Mouse (Mus musculus): ENCODE data around the gene Mospd1. TPM values are rescaled to one million over a fixed set of nuclear protein-coding genes. Genes with fewer than 3 reads are reported as not detected.

The Mospd1 gene
- 10 to 100 TPM; 13.2 to 14.5 TPM for total RNA-seq (2021)

DNA sequence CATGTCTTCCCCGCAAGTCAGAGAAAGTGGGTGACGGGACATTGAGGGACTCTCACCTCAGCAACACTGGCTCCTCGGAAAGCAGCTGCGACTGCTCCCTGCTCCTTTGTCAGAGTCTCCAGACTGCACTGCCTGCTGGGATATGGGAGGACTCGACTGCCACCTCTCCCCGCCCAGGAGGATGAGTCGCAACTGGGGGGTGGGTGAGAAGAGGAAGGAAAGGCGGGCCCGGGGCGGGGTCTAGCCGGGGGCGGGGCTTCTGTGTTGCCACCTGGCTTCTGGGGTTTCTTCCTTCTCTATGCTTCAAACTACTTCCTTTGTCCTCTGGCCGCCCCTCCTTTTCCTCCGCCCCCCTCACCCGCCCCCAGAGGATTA lies at the start of gene Mospd1:
TSS of gene Mospd1 (minus strand) at position 137 of the 375 bp plus-strand sequence.
- DNase-seq (ENCODE audit: extremely low spot score in 1 of 2, low spot score in 1 of 2): peak; percentile 58 to 64

DNA sequence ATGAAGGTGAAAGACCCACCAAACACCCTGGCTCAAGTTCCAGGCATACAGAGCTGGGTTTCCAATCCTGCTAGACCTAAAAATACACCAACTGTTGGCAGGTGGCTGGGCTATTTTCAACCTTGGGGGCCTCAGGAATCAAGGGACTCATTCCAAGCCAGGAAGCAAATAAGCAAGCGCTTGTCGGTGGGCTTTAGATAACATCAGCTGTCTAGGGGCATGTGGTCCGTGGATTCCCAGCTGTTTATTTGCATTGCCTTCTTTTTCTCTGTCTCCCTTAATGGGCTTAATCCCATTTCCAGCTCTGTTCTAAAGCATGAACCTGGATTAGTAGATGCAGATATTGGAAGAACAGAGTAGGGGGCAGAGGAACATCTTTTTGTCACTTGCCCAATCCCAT lies 16.1 kb upstream of the Mospd1 start:
- no peak for DNase-seq (ENCODE audit: extremely low spot score in 1 of 2, low spot score in 1 of 2)

DNA sequence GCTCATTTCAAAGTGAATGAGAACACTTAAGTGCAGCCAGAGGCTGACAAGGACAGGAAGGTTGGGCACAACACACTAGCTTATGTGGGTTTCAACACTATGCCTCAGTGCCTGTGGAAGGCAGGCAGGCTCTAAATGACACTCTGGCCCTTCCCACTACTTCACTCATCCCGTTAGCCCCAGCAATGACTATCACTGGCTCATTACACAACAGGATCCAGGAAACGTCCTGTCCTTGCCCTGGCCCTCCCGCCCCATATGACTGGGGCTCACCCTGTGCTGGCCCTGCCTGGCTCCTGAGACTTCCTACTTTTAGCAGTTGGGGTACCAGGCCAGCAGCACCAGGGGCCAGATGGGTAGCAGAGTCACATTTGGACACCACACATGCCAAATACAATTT lies 12.8 kb upstream of the Mospd1 start:
- DNase-seq (ENCODE audit: extremely low spot score in 1 of 2, low spot score in 1 of 2): no peak

DNA sequence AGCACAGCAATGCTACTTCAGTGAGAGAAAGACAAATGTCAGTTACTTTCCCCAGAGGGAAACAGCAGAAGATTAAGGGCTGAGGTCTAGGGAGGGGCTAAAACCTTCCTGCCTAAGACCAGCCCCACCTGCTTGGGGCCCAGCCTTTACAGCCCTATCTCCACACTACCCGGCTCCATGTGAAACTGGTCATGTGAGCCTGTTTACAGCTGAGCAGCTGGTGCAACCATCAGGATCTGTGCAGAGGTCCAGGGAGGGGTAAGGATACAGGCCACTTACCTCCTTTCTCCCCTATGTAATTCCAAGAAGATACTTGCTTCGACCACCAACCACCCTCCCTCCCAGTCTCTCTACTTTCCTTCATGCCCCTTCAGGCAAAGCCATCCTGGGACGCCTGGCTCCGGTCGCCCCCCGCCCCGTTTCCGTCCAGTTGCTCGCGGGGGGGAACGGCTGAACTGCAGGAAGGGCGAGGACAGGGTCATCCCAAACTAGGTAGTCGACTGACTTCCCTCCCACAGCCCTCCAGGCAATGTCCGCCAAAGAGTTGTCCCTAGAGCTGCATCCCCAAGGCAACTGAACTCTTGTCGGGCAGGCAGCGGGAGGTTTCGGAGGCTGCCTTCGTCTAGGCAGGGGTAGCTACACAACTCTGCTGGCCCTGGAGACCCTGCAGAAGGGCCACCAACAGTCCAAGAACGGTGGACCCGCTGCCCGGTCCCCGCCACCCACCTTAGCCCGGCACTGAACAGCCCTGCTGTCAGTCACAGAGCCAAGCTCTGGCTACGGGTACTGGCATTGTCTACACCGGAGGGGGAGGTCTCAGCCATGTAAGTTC lies 552 bp downstream of the Mospd1 start:
- no peak for DNase-seq (ENCODE audit: extremely low spot score in 1 of 2, low spot score in 1 of 2)

DNA sequence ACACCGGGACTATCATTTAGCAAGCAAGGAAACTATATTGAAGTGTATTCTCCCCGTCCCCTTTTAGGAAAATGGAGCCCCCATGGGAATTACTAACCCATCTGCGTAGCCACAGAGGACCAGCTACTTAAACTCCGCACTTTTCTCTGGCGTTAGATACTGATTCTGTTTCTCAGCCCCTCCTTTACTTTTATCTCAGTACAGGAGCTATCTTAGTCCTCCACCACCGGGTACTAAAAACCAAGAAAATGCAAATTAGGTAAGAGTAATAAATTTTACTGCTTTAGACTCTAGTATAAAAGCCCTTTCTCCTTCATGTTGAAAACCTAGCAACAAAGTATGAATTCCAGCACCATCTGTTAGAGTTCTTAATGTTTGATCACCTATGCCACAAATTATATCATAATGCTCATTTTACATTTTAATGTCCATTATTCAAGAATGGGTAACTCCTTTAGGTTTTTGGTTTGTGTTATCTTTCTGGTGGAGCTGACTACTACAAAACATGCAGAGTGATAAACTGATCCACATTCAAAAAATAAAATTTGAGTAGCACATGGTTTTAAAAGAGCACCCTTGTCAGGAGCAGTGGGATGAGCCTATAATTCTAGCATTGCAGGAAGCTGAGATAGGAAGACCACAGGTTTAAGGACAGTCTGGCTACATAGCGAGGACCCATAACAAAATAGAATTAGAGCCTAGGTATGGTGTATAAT lies 5.5 kb downstream of the Mospd1 start:
- no peak for DNase-seq (ENCODE audit: extremely low spot score in 1 of 2, low spot score in 1 of 2)

DNA sequence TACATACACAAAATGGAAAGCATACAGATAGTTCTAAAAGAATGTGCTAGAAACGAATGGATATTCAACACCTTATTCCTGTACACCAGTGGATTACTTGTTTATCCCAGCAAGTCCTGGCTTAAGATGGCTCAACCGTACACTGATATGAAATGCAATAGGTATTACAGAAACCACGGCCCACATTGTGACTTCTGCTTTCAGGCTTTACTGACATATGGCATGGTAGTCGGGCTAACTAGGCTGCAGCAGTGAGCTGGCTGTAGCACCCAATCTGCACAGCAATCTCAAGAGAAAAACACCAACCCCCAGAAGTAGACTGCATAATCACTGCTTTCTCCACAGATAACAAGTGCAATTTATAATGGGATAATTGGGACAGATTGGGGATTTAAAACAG lies 21.9 kb downstream of the Mospd1 start:
- no peak for DNase-seq (ENCODE audit: extremely low spot score in 1 of 2, low spot score in 1 of 2)

DNA sequence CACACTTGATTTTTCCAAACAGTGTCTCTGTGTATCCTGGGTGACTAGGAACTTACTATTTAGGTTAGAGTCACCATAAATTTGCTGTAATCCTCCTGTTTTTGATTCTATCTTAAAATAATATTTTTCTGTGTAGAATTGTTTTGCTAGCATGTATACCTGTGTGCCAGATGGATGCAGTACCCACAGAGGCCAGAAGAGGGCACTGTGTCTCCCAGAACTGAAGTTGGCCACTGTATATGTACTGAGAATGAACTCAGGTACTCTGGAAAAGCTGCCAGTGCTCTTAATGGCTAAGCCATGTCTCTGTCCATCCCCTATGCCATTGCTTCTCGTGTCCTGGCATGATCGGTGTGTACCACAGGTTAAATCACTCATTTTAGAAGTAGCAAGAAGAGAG lies 28.8 kb downstream of the Mospd1 start:
- DNase-seq (ENCODE audit: extremely low spot score in 1 of 2, low spot score in 1 of 2): peak; percentile 13 to 47

DNA sequence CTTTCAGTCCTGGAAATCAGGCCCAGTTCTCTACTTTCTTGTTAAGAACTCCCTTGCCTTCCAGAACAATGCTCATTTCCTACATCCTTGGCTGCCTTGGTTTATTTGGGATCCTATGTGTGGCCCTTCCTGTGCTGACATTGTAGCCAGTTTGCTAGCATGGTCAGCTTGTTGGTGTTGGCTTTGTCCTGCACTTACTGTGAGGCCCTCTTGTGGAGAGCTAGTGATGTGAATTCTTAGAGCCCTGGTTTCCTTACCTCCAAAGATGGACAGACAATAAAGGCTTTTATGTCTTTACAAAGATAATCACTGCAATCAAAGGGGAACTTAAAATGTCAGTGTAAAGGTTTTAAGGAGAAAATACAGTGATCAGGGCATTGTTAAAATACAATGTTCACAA lies 32.9 kb downstream of the Mospd1 start:
- DNase-seq (ENCODE audit: extremely low spot score in 1 of 2, low spot score in 1 of 2): no peak

DNA sequence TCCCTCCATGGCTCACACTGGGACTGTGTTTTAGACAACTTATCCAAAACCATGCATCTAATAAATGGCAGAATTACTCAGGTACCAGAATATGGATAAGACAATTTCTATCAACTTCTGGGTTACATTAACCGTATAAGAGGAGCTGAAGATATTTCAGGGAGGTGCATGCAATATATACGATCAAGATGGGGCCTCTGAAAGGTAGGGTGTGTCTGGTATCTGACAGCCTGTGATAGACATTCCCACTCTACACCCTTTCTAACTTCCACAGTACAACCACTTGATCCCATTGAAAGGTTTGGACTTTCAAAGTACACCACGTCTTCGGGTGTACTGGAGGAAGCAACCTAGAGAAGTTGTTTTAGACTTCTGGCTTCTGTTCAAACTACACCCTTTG lies 39.9 kb downstream of the Mospd1 start:
- DNase-seq (ENCODE audit: extremely low spot score in 1 of 2, low spot score in 1 of 2): no peak

DNA sequence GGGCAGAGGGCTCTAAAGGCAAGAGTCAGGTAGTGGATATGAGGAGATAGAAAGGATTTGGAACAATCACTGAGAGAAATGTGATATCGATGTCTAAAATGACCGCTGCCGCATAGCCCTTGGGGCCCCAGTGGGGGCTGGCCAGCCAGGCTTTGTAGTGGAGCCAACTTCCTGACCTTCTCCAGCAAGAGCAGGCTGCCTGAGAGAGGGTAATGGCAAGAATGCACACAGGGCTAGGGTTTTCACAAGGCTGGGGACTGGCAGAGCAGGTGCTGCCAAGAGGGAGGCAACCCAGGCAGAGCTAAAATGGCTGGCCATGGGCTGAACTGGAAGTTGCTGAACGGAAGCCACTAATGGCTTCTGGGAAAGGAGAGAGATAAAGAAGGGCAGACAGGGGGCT lies 49.2 kb downstream of the Mospd1 start:
- DNase-seq (ENCODE audit: extremely low spot score in 1 of 2, low spot score in 1 of 2): no peak

DNA sequence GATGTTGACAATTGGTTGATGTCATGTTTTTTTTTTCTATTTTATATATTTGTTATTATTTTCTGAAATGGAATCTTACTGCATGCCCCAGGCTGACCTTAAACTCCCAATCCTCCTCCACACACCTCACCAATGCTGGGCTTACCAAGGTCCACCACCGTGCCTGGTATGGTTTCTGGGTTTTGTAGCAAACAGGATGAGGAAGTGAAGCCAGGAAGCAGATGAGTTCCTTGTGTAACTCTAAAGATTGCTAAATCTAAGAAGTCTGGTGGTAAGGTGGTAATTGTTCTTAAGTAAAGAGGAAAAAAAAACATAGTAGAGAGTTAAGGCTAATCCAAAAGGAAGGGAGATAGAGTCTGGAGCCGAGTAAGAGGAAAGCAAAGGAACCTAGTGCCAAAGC lies 49.7 kb downstream of the Mospd1 start:
- DNase-seq (ENCODE audit: extremely low spot score in 1 of 2, low spot score in 1 of 2): no peak

Other genes with a start within 250 kb of the Mospd1 start
- not detected for gene Plac1, start 130.4 kb downstream of the Mospd1 start, total RNA-seq (2021)
- gene Fam122b, start 100.7 kb downstream of the Mospd1 start, total RNA-seq (2021): 1 to 10 TPM; 2.7 to 3.6 TPM
- not detected for gene Fam122c, start 97.1 kb downstream of the Mospd1 start, total RNA-seq (2021)
- not detected for gene Etd, start 64.4 kb upstream of the Mospd1 start, total RNA-seq (2021)
- gene Rtl8c, start 237.5 kb upstream of the Mospd1 start, total RNA-seq (2021): 100 to 1,000 TPM; 149 to 204 TPM
- not detected for gene Gm14597, start 238.5 kb upstream of the Mospd1 start, total RNA-seq (2021)